Mouse (Mus musculus) cerebellum, adult 8-10 months (tissue): ENCODE data around the gene Igsf23.
"Not testable (repeated sequence)": the region's sequence is repeated elsewhere in the genome, so short reads cannot be mapped to it uniquely, and the experiment has no call there.

Experiments
- DNase-seq: peaks from one replicate; pipeline ENCODE4 v3.0.0; 2022

The Igsf23 gene

DNA sequence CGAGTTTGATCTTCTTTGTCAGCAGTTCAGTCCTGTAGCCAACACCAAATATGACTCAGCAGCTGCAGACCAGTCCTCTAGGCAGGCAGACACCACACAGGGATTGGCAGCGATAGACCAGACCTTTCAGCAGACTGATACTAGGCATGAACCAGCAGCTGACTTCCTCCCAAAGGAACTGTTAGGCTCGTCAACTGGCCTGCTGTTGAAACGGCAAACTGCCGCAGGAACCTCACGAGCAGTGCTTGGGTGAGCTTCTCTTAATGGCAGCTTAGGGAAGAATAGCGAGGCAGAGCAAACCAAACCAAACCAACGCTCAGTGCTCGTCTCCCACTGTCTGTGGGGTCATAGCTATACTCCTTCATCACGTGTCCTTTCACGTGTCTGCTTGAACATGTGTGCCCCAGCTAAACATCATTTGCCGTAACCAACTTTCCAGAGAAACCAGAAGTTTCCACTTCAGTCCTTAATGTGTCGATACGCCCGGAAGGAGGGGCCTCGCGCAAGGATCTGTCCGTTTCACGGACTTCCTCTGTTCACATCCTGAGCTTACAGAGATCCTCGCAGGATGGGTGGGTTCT lies 15.3 kb downstream of the Igsf23 start:
- DNase-seq = no peak

DNA sequence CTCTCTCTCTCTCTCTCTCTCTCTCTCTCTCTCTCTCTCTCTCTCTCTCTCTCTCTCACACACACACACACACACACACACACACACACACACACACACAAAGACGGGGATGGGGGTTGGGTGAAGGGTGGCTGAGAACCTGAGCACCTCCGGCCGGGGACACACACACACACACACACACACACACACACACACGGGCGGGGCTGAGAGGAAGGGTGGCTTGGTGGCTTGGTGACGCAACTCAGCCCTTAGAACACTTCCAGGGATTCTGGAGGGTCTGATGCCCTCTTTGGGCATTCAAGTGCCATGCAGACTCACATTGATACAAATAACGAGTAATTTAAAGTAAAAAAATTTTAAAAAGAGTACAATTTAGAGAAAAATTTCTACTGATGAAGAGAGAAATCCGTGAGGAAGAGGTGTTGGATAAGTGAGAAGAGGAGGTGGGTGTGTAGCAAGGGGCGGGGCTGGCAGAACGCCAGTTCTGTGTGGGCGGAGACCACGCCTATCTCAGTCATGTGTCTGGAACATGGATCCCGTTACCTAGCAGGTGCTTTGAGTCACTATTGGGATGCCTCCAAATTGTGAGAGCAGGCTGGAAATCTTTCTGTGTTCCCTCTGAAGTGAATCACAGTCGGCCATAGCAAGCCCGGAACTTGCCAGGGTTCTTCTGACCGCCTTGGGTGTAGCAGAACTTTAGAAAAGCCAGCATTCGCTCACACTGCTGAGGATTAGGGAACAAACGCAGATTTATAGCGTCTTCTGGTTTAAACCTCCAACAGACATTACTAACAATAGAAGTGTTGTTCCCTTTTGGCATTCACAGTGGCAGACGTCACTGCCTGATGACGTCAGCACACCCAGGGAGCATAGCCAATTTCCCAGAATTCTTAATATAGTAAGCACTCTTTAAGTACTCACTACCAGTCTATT lies 17.4 kb downstream of the Igsf23 start:
- peak; percentile 46 for DNase-seq

DNA sequence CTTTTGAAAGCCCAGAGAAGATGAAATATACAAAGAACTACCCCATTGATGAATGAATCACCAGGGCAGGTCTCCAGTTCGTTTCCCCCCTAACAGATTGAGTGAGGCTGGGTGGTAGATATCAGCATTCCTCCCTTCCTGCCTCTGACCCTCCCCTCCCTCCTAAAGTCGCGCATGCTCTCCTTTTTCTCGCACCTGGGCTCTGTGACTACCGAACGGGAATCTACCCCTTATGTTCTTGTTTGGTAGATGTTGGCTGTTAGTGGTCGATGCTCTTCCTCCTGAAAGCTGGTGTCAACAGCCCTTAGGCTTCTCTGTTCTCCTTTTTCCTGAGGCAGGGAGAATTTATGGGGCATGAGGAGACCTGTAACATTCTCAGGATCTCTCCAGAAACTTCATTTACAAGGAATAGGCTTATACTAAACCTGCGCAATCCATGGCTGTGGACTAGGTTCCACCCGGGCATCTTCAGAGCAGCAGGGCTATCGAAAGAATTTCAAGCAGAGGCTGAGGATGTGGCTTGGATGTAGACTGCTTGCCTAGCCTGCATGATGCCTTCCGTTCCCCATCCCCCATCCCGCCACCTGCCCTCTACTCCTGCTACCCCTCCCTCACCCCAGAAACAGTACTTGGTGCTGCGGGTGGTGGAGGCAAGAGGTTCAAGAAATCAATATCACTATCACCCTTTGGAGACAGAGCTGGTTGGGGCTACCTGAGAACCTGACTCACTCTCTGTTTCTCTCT lies 18.3 kb downstream of the Igsf23 start:
- no peak for DNase-seq

DNA sequence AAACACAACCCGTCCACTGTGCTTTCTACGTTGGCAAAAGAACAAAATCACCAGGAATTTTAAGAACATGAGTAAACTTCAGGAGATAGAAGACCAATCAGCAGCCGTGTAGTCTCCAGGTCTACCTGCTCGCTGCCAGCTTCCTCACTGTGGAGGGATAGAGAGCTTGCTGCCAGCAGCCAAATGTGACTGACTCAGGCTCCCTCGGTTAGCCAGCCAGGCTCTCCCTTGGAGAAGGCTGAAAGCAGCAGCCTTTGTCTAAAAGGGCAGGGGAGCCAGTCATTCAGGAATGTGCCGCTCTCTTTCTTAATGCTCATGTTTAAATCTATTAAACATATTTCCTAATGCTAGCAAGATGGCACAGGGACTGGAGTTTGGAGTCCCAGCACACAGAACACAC lies 20.1 kb downstream of the Igsf23 start:
- not testable (repeated sequence) for DNase-seq

DNA sequence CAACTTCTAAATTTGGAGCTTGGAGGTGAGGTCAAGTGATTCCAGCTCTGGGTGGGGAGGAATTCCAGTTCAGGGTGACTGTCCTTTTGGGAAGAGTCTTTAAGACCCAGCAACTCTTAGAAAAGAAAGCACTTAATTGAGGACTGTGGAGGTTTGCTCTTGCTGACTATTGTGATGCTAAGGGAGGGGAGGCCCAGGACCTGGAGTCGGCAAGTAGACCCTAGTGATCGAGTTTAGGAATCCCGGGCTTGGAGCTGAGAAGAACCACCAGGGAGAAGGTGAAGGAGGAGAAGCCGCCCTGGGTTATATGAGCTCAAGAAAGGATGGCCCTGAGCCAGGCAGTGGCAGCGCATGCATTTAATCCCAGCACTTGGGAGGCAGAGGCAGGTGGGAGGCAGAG lies 22.1 kb downstream of the Igsf23 start:
- no peak for DNase-seq

DNA sequence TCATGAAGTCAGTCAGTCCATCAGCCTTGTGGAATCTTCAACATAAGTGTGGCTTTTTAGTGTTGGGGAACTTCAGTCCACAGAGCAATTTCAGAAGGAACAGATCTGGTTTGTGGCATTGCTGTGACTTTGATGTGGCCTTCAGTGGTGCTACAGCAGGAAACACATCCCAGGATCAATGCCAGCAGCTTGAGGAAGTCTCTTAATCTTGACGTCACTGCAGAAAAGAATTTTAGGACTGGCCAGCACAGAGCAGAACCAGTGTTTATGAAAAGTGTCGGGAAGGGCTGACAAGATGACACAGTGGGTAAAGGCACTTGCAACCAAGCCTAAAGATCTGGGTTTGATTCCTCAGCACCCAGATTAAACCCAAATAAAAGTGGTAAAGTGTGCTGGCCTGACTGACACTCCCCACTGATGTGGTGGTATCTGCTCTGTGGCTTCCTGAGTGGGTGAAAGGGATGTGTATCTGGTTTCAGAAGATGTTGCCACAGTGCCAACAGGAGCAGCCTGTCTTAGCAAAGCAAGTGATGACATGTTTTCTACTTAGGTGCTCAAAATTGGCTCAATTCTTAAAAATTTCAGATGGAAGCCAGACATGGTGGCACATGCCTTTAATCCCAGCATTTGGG lies 23.6 kb downstream of the Igsf23 start:
- DNase-seq = no peak

DNA sequence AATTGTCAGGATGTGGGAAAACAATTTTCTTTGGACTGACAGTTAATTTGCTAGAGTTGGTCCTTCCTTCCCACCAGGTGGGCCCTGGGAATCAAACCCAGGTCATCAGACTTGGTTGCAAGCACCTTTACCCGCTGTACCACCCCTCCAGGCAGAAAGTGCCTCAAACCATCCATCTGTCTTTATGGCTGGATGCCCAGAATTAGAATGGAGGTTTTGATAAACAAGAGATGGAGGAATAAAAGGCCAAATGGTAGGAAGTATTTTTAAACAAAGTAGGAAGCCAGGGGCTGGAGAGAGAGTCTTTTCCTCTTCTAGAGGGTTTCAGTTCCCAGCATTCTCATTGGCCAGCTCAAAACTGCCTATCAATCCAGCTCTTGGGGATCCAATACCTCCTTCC lies 25.2 kb downstream of the Igsf23 start:
- no peak for DNase-seq

DNA sequence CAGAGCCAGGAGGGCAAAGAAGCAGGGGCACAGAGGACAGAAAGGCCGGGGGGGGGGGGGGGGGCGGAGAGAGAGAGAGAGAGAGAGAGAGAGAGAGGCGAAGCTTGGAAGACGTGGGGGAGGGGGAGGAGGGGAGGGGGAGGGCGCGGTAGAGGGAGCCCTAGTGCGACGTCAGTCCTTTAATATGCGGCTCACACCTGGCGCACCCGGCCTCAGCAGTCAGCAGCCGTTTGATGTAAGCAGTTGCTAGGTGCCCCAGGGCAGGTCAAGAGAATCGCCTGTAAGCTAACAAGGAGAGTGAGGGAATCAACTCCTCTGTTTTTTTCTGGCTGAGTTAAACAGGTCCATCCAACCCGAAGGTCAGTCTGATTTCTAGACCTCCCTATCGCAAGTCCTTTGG lies 26.8 kb downstream of the Igsf23 start:
- no peak for DNase-seq

DNA sequence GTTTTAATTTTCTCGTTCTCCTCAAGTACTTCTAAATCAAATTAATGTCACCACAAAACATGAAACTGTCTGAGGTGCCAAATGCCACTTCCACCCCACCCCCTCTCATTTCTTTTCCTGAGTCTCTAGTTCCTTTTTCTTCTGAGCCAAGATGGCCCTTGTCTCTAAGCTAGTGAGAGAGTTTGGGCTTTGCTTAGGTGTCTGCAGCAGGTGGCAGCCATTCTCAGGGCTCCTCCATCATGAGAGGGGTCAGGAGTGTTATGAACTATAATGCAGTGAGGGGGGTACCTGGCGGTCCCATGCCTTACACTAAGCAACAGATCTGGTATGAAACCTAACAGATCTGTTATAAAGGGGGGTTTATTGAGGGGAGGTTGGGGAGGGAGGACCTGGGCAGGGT lies 27.2 kb downstream of the Igsf23 start:
- no peak for DNase-seq

DNA sequence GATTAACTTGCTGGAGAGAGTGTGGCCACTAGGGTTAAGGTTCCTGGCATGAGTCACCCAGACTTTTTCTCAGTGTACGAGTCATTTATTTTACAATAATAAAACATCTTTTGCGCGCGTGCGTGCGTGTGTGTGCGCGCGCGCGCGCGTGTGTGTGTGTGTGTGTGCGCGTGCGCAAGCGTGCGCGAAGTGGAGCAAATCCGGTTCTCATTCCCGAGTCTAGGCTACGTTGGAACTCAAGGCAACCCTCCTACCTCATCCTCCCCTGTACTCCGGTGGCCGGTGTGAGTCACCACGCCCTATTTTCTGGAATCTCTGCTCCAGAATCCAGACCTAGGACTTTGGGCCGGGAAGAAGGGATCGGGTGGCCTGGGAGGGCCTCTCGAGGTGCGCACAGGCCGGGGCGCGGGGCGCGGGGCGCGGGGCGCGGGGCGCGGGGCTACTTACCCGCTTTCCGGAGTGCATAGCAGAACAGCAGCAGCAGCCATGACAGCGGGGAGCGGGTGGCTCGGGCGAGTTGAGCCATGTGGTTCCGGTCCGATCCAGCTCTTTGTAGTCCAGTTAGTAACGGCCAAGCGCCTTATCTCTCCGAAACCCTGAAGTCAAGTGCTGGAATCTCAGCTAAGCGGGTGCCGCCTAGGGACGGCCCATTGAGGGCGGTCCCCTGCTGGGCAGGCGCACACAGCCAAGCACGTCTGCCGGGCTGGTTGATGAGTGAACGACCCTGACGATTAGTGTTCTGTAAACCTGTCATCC lies 29.9 kb downstream of the Igsf23 start, which contains the start of gene Pvr:
Gene Pvr, minus strand, starts transcription at position 655 of the 756 bp plus-strand sequence.
- DNase-seq = peak; percentile 56

DNA sequence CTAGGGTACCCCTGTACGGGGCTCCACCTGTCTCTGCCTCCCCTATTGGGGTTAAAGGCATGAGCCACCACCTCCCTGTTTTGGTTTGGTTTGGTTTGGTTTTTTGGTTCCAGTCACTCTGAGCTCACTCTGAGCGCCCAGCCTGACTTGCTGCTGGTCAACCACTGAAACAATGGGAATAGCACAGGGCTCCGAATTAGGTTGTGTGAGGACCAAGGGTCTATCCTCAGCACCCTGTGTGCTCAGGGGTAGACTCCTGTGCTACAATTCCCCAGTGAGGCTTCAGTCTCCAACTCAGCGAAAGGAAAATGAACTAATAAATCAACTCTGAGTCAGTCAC lies 30.4 kb downstream of the Igsf23 start:
- DNase-seq = no peak

DNA sequence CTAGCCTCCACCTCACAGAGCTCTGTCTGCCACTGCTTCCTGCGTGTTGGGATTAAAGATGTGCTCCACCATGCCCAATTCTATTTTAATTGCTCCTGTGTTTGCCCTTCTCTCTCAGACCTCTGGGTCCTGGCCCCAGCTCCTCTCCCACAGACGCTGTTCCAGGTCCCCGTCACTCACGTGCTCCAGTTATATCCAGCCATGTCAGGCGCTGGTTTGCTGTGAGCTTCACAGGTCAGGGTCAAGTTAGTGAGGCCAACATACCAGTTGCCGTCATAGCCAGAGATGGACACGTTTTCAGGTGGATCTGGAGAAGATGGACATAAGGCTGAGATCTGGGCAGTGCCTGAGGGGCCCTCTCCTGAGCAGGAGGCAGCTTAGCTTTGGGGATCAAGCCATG lies 36.0 kb downstream of the Igsf23 start:
- DNase-seq = no peak

DNA sequence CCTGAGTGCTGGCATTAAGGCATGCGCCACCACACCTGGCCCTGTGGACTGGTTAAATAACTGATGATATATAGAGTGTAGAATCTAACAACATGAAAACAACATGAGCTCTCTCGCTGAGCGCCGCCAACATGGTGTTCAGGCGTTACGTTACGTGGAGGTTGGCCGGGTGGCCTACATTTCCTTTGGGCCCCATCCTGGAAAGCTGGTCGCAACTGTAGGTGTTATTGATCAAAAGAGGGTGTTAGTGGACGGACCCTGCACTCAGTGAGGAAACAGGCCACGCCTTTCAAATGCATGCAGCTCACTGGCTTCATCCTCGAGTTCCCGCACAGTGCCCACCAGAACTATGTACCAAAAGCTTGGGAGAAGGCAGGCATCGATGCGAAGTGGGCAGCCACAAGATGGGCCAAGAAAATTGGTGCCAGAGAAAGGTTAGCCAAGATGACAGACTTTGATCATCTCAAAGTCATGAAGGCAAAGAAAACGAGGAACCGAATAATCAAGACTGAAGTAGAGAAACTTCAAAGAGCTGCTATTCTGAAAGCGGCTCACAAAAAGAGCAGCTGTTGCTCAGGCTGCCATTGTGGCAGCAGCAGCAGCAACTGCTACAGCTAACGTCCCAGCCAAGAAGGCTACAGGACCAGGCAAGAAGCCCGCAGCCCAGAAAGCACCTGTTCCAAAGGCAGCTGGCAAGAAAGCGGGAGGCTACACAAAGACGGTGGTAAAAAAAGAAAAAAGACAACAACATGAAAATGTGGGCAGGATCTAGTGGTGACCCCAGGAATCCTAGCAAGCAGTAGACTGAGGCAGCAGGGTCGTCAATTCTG lies 38.6 kb downstream of the Igsf23 start:
- no peak for DNase-seq

DNA sequence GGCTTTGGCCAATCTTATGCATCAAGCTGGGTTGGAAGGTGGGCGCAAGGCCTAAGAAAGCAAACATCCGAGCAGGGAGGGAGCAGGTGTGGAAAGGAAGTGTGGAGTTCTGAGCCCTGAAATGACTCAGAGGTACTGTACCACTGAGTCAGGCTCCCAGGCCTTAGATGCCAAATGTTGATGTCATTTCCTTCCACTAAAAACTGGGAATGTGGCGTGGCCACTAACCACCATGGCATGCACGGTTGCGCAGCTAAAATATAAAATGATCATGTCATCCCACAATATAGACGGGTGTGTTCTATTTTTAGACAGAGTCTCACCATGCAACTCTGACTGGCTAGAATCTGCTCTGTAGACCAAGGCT lies 39.3 kb downstream of the Igsf23 start:
- DNase-seq = no peak

DNA sequence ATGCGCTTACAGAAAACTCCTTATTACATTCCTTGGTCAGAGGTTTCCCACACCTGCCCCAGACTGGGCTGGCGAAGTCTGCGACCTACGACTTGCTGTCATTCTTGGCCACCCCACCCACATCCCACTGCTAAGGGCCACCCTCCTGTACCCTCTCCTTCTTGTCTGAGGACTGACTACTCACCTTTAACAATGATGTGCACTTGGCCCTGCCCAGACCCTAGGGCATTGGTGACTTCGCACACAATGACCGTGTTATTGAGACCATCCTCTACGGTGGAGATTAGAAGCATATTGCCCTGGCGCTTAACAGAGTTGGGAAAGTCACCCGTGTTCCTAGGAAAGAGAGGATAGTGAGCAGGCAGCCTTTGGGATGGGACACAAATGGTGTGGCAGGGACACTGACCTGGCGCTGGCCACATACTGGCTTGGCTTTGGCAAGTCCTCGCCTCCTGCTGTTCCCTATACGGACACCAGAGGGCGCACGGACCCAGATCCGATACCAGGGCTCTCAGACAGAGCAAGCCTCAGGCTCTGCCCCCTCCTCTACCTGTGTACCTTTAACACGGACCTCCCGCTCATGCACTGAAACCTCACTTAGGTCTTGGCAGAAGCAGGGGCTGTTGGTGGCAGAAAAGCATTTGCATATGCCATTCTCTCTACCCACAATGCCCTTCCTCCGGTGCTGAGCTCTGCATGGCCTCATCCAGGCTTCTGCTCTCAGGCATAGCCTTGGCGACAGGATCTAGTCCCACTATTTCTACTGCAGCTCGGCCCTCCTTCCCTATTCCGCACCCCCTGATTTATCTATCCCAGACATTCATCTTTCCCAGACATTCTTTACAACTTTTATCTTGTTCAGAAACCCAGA lies 39.9 kb downstream of the Igsf23 start:
- peak; percentile 74 for DNase-seq

DNA sequence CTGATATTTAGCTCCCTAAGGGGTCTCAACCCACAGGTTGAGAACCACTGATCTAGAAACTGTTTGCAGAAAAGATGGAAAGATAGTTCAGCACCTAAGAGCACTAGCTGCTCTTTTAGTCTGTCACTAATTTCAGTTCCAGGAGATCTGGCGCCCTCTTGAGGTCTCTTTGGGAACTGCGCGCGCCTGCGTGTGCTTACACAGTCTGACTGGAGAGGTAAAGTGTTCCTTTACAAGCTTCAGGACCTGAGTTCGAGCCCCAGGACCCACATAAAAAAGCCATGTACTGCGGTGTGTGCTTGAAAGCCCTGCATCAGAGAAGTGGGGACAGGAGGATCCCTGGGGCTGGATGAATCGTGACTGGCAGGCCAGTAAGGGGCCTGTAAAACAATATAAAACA lies 60.7 kb downstream of the Igsf23 start:
- DNase-seq = no peak

DNA sequence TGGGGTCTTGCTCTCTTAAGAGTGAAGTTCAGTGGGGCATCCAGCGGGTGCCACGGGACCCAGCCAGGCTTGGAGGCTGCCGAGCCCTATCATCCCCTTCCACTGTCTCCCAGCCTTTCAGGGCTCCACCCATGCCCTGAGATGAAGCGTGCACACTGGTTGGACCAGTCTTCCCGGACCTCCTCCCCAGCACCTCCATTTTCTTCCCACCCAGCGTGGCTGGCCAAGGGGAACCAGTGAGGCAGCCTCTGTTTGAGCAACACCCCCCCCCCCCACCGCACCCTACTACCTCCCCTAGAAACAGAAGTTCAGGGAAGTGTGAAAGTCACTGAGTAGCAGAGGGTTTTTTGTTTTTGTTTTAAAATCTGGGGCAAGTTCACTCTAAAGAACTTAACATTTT lies 62.7 kb downstream of the Igsf23 start, which contains the start of gene Ceacam19:
Gene Ceacam19, minus strand, starts transcription at position 117 of the 400 bp plus-strand sequence.
- DNase-seq = no peak
